Mouse (Mus musculus) 3134 (cell line): Measurements from ENCODE around the gene 2210016L21Rik.
A peak's percentile ranks its signal among the peaks of the same experiment; 100 is the strongest.
"Not testable (repeated sequence)": the region's sequence is repeated elsewhere in the genome, so short reads cannot be mapped to it uniquely, and the experiment has no call there.

ENCODE experiments used
- DNase-seq: peaks from one replicate; pipeline ENCODE4 v3.0.0-alpha.2; 2011; ENCODE audit warnings: low spot score; ENCODE audit not compliant: insufficient read length; ENCODE audit errors: extremely low read depth

The 2210016L21Rik gene

DNA sequence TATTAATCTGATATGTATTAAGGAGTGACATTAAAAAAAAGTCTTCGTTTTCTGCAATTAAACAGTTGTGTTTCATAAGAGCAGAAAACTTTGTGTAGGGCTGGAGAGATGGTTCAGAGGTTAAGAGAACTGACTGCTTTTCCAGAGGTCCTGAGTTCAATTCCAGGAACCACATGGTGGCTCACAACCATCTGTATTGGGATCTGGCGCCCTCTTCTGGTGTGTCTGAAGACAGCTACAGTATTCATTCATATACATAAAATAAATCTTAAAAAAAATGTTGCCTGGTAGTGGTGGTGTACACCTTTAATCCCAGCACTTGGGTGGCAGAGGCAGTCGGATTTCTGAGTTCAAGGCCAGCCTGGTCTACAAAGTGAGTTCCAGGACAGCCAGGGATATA lies 820 bp upstream of the 2210016L21Rik start:
- DNase-seq = not testable (repeated sequence)

- no peak for DNase-seq
Measured at GRCm38 (mm10) chr5:114942766-114943130, 790 bp downstream of the 2210016L21Rik start.

GRCm38 (mm10) chr5:114945072-114945471 lies 3.1 kb downstream of the 2210016L21Rik start:
- DNase-seq = no peak

DNA sequence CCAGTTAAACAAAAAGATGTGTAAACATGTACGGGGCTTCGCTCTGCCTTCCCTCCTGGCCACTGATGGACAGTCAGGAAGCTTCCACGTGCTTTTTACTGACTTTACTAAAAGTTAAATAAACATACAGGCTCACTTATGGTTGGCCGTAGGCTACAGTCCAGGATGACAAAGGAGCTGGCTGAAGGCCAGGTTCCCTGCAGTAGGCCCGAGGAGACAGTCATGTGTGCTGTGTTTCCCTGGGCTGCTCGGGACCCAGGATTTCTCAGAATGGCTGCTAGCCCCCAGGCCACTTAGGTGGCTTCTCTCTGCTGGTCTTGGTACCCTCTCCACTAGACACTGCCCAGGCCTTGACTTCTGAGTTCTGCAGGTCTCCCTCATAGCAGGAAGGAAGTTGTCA lies 6.9 kb downstream of the 2210016L21Rik start:
- peak; percentile 51 for DNase-seq

GRCm38 (mm10) chr5:114949316-114949715 lies 7.4 kb downstream of the 2210016L21Rik start:
- no peak for DNase-seq

DNA sequence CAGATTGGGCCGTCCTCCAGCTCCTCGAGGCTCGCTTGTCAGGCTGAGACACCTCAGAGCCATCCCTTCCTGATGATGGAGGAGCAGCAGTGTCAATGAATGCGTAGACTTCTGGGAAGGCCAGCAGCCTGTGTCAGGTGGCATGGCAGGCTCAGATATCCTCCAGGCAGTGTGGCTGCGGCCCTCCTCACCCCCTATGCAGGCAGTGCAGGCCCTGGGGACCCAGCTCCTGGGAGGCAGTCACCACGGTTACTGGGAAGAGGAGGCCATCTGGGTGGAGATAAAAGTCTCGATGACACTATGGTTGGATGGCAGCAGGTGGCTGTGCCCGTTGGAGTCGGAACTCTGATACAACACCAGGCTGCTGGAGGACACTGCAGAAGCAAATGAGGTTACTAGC lies 7.9 kb downstream of the 2210016L21Rik start:
- DNase-seq = no peak

GRCm38 (mm10) chr5:114950669-114951068 lies 8.7 kb downstream of the 2210016L21Rik start:
- DNase-seq = no peak

DNA sequence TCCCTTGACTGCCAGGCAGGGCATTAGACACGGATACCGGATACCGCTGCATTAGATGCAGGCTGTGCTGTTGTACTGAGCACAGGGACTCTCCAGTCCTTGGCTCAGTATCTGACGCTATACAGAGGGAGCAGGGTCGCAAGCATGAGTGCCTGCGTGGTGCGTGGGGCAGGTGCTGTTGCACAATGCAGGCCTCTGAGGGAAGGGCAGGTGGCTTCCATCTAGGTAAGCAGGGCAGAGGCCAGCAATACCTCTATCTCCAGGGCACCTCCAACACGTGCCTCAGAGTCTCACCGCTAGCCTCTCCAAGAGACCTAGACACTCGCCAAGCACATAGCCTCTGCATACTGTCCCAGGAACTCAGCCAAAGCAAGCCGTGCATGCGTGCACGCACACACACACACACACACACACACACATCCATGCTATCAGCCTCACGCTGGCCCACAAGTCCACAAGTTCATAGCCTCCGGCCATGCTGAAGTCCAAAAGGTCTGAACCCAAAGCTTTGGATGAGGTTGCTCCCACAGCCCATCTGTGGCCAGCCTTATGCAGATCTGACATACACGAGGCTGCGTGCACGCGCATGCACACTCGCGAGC lies 9.4 kb downstream of the 2210016L21Rik start:
- no peak for DNase-seq

DNA sequence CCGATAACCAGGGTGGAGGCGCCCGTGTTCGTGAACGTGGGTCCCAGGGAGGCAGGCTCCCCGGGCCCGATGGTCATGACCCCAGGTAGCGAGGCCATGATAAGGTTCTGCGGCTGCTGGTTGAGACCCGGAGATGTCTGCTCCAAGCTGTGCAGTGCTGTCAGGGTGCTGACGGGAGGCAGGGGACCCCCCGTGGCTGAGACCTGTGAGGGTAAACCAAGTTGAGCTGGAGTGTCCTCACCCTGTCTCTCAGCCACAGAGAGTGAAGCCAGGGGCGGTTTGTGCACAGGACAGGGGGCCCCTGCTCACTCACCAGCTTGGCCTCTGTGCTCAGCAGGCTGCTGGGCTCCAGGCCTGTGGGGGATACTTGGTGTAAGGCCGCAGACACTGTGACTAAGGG lies 11.4 kb downstream of the 2210016L21Rik start:
- DNase-seq = no peak

DNA sequence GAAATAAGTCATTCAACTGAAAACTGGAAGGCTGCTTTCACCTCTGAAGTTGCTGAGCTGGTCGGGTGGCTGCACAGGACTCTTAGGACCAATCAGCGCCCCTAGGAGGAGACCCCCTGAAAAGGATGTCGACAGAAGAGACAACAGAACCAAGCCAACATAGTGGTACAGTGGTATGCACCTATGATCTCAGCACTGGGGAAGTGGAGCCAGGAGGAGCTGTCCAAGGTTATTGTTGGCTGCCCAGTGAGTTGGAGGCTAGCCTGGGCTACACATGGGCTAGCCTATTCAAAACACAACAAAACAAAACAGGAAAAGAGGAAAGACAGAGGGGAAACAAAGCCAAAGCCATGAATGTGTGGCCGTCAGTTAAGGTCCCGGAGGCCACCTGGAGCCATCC lies 16.1 kb downstream of the 2210016L21Rik start:
- no peak for DNase-seq

DNA sequence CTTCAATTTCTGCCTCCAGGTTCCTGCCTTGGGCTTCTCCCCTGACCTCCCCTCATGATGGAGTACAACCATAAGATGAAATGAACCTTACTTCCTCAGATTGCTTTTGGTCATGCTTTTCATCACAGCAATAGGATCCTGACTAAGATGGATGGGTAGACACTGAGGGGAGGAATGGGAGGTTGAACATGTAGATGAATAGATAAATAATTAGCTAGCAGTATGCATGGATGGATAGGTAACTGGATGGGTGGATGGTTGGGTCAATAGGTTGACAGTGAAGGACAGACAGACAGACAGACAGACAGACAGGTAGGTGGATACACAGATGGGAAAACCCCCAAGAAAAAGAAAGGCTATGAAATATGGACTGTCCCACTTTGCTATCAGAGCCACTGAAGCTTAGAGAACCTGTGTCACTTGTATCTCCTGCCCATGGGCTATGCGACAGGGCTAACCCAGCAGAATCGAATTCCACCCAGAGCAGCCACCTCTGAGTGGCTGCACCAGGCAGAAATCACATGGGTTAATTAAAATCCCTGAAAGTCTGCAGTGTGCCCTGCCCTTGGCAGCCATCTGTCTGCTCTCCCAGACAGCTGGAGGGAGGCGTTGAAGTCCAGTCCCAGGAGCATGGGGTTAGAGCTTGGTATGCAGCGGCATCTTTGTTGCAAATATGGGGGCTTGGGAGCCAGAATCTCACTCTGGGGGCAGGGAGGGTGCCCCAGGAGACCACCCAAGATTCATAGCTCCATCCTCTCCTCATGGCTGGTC lies 19.8 kb downstream of the 2210016L21Rik start:
- DNase-seq = no peak

GRCm38 (mm10) chr5:114964315-114964966 lies 22.5 kb downstream of the 2210016L21Rik start:
- DNase-seq = no peak

- DNase-seq = no peak
Measured at GRCm38 (mm10) chr5:114964967-114965898, 23.3 kb downstream of the 2210016L21Rik start.

GRCm38 (mm10) chr5:114967523-114968268 lies 25.7 kb downstream of the 2210016L21Rik start:
- no peak for DNase-seq

DNA sequence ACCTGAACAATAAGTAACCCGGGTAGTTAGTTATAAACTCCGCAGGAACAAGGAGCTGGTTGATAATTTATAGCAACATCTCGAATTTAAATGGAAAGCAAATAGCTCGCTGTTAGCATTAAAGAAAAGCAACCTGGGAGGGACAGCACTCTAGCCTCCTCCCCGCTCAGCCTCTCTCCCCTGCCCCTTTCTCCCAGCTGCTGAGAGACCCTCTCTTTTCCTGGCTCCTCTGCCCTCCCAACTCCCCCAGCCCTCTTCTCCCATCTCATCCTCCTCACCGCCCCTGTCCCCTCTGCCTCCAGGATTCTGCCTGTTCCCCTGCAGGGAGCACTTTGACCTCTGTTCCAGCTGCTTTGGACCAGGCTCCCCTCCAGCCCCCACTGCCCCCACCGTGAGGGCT lies 26.7 kb downstream of the 2210016L21Rik start:
- no peak for DNase-seq

DNA sequence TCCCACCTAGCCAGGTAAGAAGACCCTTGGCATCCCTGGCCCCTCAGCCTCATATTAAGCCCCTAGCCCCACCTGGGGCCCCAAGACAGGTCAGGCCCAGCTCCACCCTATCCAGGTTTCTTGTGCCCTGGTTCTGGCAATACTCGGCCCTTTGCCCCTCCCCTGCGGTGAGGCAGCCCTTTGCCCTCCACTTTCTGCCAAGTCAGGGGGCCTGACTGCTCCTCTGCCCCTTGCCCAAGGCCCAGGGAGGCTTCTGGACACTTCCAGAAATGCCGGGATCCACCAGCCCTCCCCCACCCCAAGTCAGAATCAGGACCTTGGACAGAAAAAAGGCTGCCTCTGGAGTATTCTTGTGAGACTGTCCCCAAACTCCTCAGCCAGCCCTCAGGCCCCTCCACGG lies 27.1 kb downstream of the 2210016L21Rik start:
- no peak for DNase-seq

DNA sequence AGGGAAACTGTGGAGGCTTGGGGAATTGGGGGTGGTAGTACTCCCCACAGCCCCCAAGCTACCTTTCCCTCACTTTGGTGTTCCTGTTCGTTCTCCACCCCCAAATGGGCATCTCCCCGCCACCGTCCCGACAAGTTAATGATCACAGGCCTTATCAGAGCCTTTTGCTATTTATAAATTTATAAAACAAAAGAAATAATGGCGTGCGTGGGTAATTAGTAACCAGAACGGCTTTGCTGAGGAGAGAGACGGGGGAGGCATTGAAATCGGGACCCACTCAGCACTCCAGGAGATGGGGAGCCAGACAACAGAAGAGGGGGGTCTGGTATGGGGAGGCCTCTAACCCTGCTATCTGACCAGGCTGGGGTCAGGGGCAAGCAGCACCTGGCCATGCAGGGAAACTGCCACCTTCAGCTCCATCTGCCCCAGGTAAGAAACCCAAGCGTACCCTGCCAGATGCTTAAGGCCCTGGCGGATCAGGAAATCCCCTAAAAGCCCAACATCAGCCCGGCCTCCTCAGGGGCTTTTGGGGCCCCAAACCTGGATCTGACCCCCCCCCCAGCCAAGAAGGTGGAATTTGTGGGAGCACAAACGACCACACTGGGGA lies 27.8 kb downstream of the 2210016L21Rik start:
- no peak for DNase-seq

- no peak for DNase-seq
Measured at GRCm38 (mm10) chr5:114970824-114971227, 28.9 kb downstream of the 2210016L21Rik start, which contains the start of gene Hnf1a. Hnf1a (minus strand) TSS chr5:114971094.

GRCm38 (mm10) chr5:114972201-114972600 lies 30.2 kb downstream of the 2210016L21Rik start:
- no peak for DNase-seq

DNA sequence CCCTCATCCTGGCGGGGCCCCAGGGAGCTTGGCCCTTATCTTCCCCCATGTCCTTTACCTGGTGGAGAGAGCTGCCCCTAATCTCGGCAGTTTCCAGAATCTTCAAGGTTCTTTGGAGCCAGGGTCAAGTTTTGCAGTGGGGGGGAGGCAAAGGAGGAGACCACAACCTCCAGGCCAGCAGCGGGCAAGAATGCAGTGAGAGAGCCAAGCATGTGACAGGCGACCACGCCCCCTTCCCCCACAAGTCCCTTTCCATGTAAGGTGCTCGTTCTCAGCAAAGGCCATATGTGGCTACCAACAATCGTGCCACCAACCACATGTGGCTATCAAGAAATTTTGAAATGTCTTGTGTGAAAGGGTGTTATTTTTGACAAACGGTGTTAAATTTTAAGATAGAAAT lies 31.2 kb downstream of the 2210016L21Rik start:
- no peak for DNase-seq
